Mouse (Mus musculus) layer of hippocampus, adult 18-20 months (tissue): ENCODE measurements at regions not wholly inside any gene's neighbourhood (a gene's known extent, or its start where the extent isn't known, plus 50 kb on each side); places are given as distances from the start of the nearest gene placed in this dataset.

Experiments
- DNase-seq, 2 experiments: peaks; one replicate each; pipeline ENCODE4 v3.0.0; 2022; ENCODE audit warnings: low spot score in 2 of 2

DNA sequence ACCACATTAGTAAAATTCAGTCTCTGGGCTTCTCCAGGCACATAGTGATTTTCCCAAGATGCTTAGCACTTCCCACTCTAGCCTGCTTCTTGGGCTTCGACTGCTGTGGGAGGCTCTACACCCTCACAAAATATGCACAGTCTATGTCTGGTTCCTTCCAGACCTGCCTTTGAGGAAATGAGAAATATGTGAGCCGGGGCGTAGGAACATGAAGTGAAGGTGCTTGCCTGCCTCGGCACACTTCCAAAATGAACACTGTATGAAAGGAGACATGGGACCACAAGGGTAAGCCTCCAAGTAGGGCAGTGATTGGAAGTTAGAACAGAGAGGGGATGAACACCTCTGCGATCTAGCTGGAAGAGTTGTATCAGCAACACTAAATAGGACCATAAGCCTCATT lies 54.5 kb downstream of the Gm10260 start:
- DNase-seq = peak; percentile 50 to 75

DNA sequence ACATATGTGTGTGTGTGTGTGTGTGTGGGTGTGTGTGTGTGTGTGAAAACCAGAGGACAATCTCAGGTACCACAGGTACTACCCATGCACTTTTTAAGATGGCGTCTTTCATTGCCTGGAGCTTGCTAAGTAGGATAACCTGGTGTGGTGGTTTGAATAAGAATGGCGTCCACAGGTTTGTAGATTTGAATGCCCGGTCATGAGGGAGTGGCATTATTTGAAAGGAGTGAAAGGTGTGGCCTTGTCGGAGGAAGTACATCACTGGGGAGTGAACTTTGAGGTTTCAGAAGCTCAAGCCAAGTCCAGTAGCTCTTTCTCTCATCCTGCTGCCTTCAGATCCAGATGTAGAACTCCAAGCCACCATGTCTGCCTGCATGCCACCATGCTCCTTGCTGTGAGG lies 55.9 kb downstream of the Gm10260 start:
- DNase-seq = no peak

- DNase-seq = no peak
Observed at GRCm38 (mm10) chr13:97698967-97699366, 61.5 kb downstream of the Gm10260 start.

- no peak for DNase-seq
Observed at GRCm38 (mm10) chr13:97698317-97698716, 62.1 kb downstream of the Gm10260 start.

- DNase-seq = no peak
Observed at GRCm38 (mm10) chr13:97697262-97697661, 63.2 kb downstream of the Gm10260 start.

DNA sequence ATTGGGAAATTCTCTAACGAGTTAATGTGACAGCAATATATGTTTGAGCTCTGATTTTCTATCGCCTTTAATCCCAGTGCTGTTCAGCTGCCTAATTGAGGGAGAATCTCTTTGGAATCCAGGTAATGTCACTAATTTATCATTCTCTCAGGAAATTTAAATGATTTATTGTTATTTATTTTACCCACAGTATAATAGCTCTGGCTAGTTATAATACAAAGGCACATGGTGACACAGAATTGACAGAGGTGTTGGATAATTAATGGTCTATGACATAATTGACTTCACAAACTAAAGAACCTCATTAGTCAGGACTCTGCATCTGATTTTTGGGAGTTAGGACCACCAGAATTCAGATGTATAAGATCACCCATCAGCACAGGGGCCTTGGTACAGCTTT lies 65.4 kb downstream of the Gm10260 start:
- no peak for DNase-seq

DNA sequence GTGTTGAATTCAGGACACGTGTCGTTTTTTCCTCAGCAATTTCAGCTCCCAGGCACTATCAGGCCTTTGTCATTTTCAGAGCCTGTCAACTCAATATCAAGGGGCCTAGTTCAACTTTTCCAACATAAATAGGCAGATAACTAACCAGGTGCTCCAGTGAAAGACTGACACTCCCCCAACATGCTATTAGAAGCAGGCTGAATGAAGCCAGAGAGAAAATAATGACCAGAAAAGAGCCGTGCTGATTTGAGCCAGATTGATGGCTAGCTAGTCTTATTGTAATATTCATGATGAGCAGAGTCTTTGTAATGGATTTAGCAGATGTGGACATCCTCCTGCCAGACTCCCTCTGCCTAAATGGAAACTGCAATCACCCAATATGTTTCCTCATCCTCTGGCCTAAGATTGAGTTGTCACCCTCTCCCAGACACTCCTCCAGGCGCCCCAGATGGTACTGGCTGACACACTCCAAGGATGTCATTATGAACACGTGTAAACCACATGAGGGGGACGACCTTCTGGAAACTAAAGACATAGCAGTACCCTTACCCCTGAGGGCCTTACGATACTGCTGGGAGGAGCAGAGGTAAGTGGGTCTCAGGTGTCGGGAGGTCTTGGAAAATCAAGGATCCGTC lies 66.0 kb downstream of the Gm10260 start:
- DNase-seq = no peak

DNA sequence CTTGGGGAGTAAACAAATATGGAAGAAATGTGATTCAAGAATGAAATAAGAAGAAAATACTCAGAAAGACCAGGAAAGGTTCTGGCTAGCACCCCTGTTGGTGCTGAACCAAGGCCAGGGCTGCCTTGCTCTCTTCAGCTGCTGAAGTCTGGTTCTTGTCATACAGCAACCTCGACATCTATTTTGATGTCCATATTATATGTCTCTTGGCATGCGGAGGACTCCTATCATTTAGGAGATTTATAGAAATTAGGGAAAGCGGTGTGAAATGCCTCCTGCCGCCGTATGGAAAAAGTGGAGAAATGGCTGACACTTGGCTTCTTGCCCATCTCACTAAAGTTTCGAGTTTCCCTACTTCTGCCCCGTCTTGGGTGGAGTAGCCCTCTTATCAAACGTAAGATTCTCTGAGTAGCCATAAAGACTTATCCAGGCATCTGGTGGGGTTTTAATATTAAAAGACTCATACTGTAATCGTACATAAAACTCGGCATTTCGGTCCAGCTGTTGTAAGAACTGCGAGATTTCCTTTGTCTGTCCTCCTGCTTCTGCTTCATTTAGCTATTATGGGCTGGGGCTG lies 72.0 kb downstream of the Gm10260 start:
- no peak for DNase-seq

DNA sequence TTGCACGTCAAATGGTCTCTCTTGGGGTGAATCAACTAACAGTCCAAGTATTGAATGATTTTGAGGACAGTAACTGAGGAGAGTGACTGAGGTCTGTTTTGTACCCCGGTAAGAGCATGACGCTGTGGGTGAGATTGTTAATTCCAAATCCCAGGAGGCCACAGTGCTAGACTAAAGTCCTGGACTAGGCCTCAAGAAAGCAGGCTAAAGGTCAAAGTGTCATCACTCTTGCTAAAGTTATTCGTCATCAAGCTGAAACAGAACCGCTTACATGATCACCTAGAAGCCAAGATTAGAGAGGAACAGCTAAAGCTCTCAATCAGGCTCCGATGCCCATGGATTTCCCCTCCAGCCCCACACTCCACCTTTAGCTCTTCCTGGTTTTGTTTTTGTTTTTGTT lies 76.6 kb downstream of the Gm10260 start:
- no peak for DNase-seq

DNA sequence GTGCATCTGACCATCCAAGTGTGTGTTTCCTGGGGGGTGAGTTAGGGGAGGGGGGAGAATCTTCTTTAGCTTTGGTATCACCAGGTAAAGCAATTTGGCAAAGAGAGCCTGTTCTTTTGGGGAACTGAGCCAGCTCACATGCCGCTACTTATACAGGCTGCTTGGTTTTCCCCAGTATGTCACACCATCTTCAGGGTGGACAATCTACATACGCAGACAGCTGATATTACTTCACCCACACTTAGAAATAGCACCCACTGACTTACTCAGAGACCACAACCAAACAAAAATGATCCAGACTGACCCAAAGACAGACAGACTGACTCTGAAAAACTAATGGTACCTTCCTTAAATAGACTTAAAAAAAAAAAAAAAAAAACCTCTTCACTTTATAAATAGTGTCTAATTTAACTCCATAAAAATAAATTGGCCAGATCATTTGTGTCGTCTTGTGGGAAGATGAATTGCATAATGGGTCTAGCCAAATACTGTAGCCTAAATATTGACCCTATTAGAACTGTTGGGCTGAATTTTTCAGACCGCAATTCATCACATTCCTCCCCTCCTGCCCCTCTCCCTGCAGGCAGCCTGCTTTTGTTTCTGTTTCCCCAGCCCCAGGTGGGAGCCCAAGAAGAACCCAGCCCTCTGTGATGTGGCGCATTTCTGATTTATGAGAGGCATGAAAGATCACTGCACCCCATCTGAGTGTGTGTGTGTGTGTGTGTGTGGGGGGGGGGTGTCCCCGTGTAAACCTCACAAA lies 79.0 kb downstream of the Gm10260 start:
- DNase-seq = no peak

- DNase-seq = no peak
Observed at GRCm38 (mm10) chr13:97680283-97680896, 80.0 kb downstream of the Gm10260 start.

GRCm38 (mm10) chr13:97678991-97679390 lies 81.4 kb downstream of the Gm10260 start:
- DNase-seq = no peak

DNA sequence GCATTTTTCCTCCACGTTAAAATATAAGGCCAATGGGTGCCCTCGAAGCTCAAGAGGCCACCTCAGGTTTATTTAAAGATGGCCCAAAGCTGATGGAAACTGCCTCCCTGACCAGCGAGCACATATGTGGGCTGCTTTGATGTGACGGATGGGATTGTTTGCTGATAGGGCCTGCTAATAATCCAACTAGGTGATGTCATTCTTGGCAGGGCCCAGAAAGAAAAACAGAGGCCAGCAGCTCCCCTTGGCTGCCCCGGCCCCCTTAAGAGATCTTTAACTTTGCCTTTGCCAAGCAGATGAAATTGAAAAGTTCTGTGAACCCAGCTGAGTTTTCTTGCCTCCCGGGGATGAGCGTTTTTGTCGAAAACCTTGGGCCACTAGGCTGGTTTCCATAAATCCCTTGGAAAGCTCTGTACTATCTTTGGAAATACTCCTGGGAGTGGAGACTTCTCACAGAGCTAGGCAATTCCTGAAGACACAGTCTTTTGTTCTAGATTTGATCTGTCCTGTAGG lies 83.8 kb downstream of the Gm10260 start:
- no peak for DNase-seq

DNA sequence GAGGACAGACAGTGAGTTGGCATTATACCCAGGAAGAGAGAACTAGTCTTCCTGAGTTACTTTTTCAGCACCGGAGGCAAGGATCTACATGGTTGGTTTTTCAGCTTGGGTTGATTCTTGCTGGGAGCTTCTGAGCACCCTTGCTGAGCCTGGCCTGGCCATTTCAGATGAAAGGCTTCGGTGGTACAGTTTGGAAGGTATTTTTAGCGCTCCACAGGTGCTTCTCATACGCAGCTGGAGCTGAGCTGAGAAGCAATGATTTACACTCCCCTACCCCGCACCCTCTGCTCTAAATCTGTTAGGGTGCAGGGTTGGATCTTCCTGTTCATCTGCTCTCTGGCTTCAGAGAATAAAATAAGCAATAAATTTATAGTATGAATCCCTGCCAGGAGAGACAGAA lies 87.3 kb downstream of the Gm10260 start:
- DNase-seq = peak in 1 of 2 experiments; percentile 45

DNA sequence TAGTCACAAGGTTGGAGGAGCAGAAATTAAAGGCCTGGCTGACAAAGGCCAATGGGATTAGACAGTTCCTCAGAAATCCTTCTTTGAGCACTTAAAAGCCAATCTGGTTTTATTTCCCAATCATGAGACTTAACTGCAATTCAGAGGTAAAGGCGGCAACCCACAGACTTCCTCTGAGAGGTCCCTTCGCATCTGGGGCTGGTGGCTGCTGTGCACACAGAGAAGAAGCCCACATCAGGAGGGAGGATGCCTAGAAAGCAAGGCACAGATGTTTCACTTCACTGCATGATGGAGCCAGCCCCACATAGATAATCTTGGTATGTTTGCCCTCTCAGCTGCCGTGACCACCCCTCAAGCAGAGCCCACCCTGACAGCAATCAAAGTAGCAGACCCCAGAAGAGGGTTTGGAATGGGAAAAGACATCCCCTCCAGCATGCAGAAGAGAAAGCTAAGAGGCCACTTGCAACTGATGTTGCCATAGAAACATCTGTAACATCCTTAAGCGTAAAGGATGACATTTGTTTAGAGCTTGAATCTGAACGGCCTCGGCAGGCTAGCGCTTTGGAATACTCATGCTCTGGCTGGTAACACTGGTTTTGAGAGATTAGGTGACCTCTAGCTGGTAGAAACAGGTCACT lies 88.3 kb downstream of the Gm10260 start:
- no peak for DNase-seq

GRCm38 (mm10) chr13:97669366-97669765 lies 91.1 kb downstream of the Gm10260 start:
- no peak for DNase-seq

- DNase-seq = peak in 1 of 2 experiments; percentile 42
Observed at GRCm38 (mm10) chr13:97668910-97669309, 91.5 kb downstream of the Gm10260 start.

DNA sequence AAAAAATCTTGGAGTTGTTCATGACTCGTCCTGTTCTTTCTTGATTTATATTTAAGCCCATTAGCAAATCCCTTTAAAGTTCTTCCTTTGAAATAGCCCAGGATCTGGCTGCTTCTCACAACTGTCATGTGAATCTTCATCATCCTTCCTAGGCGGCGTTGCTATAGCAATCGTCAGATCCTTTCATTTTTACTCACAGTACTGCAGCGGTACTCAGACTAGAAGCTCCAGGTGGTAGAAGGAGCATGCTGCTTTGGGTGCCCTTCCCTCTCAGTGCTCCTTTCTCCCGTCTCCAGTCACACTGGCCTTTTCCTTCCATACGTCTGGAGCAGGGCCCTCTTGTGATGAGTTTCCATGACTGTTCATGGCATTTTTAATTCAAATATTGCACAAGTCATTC lies 93.1 kb downstream of the Gm10260 start:
- DNase-seq = peak; percentile 27 to 38

GRCm38 (mm10) chr13:97666761-97667160 lies 93.7 kb downstream of the Gm10260 start:
- no peak for DNase-seq

DNA sequence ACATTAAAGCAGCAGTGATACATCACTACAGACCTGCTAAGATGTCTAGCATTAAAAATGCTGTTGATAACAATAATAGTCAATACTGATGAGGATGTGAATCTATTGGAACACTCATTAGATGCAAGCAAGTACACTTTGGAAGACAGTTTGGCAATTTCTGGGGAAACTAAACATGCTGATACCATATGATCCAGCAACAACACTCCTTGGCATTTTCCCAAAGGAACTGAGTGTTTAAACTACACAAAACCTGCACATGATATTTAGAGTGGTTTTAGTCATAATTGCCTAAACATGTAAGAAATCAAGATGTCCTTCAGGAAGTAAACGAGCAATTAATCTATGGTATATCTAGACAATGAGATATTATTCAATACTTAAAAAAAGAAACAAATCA lies 95.2 kb downstream of the Gm10260 start:
- DNase-seq = no peak

DNA sequence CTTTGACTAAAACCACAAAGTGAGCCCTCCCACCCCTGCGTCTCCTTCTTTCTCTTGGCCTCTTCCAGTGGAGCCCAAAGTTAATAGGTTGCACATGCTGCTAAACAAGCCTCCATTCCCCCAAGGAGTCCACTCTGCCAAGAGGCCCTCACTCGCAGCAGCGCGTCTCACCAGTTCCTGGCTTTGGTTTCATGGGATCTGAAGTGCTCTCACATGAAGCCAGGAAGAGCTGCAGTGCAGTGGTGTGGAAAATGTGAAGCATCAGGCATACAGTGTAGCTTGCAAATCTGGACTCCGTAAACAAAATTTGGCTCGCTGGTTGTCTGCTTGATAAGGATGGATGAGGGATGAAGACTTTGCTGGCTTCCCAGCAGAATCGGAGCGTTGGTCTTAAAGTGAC lies 97.7 kb downstream of the Gm10260 start:
- no peak for DNase-seq
